Mouse (Mus musculus) liver, postnatal 0 days (tissue): ENCODE measurements around the gene Dlx1.

Experiments
- CTCF ChIP-seq: sonication (generic); IDR thresholded peaks from 2 replicates; pipeline ENCODE4 v1.5.1; 2016; ENCODE audit warnings: antibody characterized with exemption, low read depth
- EP300 ChIP-seq: IDR thresholded peaks from 2 replicates; pipeline ENCODE4 v1.6.1; 2016; ENCODE audit warnings: antibody characterized with exemption, low read depth, mild to moderate bottlenecking

- TF ChIP-seq CTCF (no peak), EP300 (no peak)
Measured at GRCm38 (mm10) chr2:71544391-71545285, 16.7 kb downstream of the Dlx1 start.
